Mouse (Mus musculus) skeletal muscle tissue, adult 2 months (tissue): ENCODE measurements around the gene Hat1.
A peak's percentile ranks its signal among the peaks of the same experiment; 100 is the strongest.

Experiments used
- DNase-seq: peaks from one replicate; pipeline ENCODE4 v3.0.0-alpha.2; 2012; ENCODE audit warnings: low read depth, low spot score

Gene Hat1

GRCm38 (mm10) chr2:71462553-71462952 lies 73.8 kb downstream of the Hat1 start:
- DNase-seq: no peak

- no peak for DNase-seq
Observed at GRCm38 (mm10) chr2:71466103-71466502, 77.3 kb downstream of the Hat1 start.

- no peak for DNase-seq
Observed at GRCm38 (mm10) chr2:71466861-71467450, 78.2 kb downstream of the Hat1 start.

DNA sequence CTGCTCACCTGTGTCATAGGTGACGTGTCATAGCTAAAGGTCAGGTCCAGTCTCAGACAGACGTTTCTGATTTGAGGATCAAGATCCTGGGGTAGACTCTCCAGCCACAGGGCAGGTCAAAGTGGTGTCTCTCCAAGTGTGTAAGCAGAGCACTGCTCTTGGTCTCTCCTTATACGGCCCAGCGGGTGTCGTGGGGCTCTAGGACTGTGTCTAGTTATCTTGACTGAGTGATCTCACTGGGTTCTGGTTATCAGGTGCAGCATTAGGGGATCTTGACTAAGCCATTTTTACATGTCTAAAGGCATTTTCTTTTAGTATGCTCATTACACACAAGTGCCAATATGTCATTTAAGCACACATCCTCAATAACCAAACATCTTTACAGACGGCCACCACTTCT lies 82.3 kb downstream of the Hat1 start:
- no peak for DNase-seq

GRCm38 (mm10) chr2:71473830-71474229 lies 85.1 kb downstream of the Hat1 start:
- no peak for DNase-seq

DNA sequence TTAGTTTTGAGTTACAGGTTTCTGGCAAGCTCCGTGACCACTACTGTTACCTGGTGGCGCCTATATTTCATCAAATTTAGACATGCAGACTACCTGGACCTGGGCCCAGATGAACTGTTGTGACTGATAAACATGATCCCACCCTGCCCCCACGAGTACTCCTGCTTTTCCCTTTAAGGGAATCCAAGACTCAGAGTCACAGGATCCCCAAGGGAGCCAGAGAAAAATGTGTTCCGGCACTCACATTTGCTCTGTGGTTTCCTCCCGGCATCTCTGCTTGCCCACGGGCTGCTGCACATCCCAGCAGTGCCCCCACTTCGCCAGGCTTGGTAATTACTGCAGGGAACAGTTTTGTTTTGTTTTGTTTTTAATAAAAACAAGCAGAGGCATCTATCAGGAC lies 85.6 kb downstream of the Hat1 start:
- peak; percentile 7 for DNase-seq

GRCm38 (mm10) chr2:71475311-71475710 lies 86.6 kb downstream of the Hat1 start:
- no peak for DNase-seq

GRCm38 (mm10) chr2:71475760-71476159 lies 87.0 kb downstream of the Hat1 start:
- DNase-seq: no peak

GRCm38 (mm10) chr2:71477787-71478186 lies 89.0 kb downstream of the Hat1 start:
- no peak for DNase-seq

DNA sequence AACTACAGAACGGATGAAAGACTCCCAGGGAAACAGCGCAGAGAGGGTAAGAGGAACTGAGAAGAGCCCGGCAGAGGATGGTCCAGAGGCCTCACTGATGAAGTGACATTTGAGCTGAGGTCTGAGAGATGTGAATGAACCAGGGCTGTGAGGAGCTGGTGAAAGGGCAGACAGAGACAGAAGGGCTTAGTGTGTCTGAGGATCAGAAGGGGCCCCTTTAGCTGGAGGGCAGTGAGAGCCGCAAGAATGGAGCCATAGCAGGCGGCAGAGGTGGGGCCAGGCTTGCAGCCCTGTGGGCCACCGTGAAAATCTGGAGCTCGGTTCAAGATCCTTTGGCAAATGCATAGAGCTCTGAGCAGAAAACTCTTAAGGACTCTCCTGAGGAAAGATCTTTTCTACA lies 91.2 kb downstream of the Hat1 start:
- DNase-seq: no peak

DNA sequence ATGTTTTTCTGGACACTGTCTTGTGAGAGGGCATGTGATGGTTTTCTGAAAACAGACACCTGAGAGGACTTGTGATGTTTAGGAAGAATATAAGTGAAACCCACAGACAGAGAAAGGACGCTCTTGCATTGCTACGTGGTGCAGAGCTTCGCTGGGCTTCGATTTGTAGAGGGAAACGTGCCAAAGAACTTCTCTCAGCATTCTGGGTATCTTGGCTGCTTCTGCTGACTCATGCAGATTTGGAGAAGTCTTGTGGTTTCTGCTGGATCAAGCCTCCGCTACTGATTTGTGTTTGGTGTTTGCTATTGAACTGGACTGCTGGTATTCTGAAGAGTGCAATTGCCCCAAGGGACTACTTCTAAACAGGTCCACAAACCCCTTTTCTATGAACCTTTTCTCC lies 93.1 kb downstream of the Hat1 start:
- no peak for DNase-seq

DNA sequence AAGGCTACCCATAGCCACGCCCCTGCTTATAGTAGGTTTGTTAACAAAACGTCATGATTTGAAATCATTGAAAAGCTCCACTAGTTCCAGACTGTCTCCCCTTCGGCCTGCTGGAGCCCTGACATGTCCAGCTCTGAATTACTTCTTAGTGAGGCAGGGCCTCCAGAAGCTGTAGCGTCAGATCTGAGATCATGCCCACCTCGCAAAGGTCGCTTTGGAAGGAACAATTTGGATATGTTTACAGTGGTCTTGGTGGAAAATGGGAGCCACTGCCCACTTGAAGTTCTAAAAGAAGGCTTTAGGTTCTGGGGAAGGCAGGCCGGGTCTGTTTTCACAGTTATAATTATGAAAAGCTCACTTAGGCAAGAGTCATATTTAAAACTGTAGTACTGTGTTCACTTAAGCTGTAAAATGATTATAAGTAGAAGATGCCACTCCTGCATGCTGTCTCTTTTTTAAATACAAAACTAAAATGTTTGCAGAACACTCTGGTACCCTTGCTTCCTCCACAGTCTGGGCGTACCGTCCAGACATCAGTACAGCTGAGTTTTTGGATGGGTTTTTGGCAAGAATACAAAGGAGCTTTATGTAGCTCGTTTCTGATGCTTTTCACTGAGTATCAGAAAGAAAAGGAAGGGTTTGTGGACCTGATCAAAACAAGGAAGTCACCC lies 94.4 kb downstream of the Hat1 start:
- no peak for DNase-seq

- DNase-seq: no peak
Observed at GRCm38 (mm10) chr2:71483717-71484066, 94.9 kb downstream of the Hat1 start.
